Mouse (Mus musculus) stomach, embryonic 15.5 days (tissue): ENCODE data around the gene Mkln1. TPM values are rescaled to one million over a fixed set of nuclear protein-coding genes. Genes with fewer than 3 reads are reported as not detected.

Experiments used
- ATAC-seq: fragments of 200-750 bp; cut with Nextera tagmentation; 2 replicates; pipeline ENCODE4 v1.8.0; 2017; ENCODE audit warnings: low read depth, moderate number of reproducible peaks, moderate TSS enrichment; ENCODE audit not compliant: insufficient read depth, low FRiP score
- H3K27ac ChIP-seq: fragments of 300-500 bp; sonication (generic); 2 replicates; pipeline ENCODE4 v1.5.1; 2015; ENCODE audit warnings: mild to moderate bottlenecking, inconsistent platforms
- H3K27me3 ChIP-seq: fragments of 300-500 bp; sonication (generic); replicated peaks from 2 replicates; pipeline ENCODE4 v1.6.1; 2015; ENCODE audit warnings: inconsistent platforms
- H3K36me3 ChIP-seq: fragments of 300-500 bp; sonication (generic); 2 replicates; pipeline ENCODE4 v1.6.1; 2015; ENCODE audit warnings: inconsistent platforms
- H3K4me1 ChIP-seq: fragments of 300-500 bp; sonication (generic); 2 replicates; pipeline ENCODE4 v1.6.1; 2015; ENCODE audit warnings: inconsistent platforms
- H3K4me2 ChIP-seq: fragments of 300-500 bp; sonication (generic); 2 replicates; pipeline ENCODE4 v1.6.1; 2015; ENCODE audit warnings: mild to moderate bottlenecking, inconsistent platforms
- H3K4me3 ChIP-seq: fragments of 300-500 bp; sonication (generic); replicated peaks from 2 replicates; pipeline ENCODE4 v1.5.1; 2015; ENCODE audit warnings: inconsistent platforms
- H3K9ac ChIP-seq: fragments of 300-500 bp; sonication (generic); 2 replicates; pipeline ENCODE4 v1.6.1; 2015; ENCODE audit warnings: inconsistent platforms
- H3K9me3 ChIP-seq: fragments of 300-500 bp; sonication (generic); 2 replicates; pipeline ENCODE4 v1.6.1; 2016; ENCODE audit warnings: inconsistent platforms
- WGBS: fragments of 180-500 bp; shearing (Covaris S2); methylation state at CpG from one replicate; pipeline ENCODE4 v1.1.7; 2015; 5-methylcytosine and 5-hydroxymethylcytosine counted together
- polyA plus RNA-seq: library from polyadenylated mRNA; unstranded; fragments of >200 nt; fragmentation: Nextera tagmentation; extraction: Ambion mirVana; gene quantifications from 2 replicates; pipeline ENCODE4 v1.2.1, GENCODE M21; 2015

Gene Mkln1
- polyA plus RNA-seq, 1 experiment from 2014 or later, result 165 TPM

DNA sequence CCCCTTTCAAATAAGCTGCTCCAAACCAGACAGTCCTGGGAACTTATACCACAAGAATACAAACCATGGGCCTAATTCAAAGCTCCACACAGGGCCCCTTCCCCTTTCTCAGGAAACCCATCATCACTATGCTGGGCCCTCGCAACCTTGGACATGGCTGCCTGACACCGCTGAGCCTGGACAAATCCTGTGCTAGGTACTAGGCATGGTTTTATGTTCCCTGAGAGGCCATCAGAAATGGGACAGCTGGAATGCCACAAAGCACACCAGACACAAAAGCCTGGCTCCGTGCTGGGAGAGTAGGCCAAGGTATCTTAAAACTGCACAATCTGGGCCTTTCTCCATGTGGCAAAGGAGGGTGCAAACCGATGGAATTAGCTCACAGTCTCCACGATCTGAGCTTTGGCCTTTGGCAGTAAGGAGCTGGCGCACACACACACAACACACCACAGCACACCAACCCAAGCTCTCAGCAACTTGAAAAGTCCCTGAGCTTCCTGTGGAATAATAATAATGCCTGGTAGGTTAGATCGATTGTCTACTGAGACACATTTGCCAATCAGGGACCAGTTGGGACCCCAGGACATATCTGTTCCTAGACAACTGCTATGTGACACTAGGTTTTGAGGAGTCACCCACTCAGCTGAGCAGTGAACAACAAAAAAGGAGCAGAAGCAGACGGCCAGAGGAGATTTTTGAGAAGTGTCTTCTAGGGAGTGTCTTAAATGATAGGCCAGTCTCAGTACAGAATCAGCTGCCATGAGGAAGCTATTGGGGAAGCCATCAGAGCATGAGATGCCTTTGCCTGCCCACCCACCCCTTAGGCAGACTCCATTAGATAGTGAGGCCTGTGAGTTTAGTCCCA is 123.2 kb downstream of the Mkln1 start:
- H3K27me3 ChIP-seq, result no peaks in the 10 kb centered on the region
- H3K27ac ChIP-seq, result no peak overlapping the region
- no peaks in the 10 kb centered on the region for H3K36me3 ChIP-seq
- H3K9ac ChIP-seq, result no peak overlapping the region
- no peak overlapping the region for H3K4me3 ChIP-seq
- no peaks in the 10 kb centered on the region for H3K9me3 ChIP-seq
- H3K4me2 ChIP-seq, result no peak overlapping the region
- H3K4me1 ChIP-seq, result peaks cover 3% of the 10 kb centered on the region; the same call in 1 of the 2 replicates
- ATAC-seq, result no peak
- WGBS, result 83% methylated on average over 8 of the region's 8 CpGs

- Histone ChIP-seq H3K27me3 (no peaks in the 10 kb centered on the region), H3K4me2 (no peak overlapping the region), H3K9ac (no peak overlapping the region), H3K4me3 (no peak overlapping the region), H3K9me3 (no peaks in the 10 kb centered on the region), H3K4me1 (peaks cover 3% of the 10 kb centered on the region; the same call in 1 of the 2 replicates), H3K36me3 (no peaks in the 10 kb centered on the region), H3K27ac (no peak overlapping the region)
- no peak for ATAC-seq
- 84% methylated on average over 4 of the region's 4 CpGs for WGBS
Observed at GRCm38 (mm10) chr6:31522478-31522877, 123.9 kb downstream of the Mkln1 start.

DNA sequence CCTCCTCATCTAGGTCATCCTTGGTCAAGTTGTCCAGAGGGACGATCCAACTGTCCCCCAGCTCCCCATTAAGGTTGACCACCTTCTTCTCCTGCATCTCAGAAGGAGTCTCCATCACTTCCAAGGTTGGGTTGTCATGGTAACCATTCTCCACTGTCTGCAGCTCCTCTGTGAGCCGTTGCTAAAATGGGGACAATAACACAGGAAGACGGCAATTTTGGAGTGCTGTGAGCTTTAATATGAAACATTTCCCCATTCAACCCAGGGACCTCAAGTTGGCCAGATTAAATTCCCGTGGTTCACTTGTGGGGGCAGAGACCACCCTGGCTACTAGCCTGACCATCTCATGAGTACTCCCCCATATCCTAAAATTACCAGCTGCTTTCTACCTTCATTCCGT is 124.5 kb downstream of the Mkln1 start:
- ATAC-seq, result no peak
- no peak overlapping the region for H3K4me2 ChIP-seq
- no peaks in the 10 kb centered on the region for H3K4me1 ChIP-seq
- H3K9me3 ChIP-seq, result no peaks in the 10 kb centered on the region
- H3K4me3 ChIP-seq, result no peak overlapping the region
- 63% methylated on average over 5 of the region's 5 CpGs for WGBS
- H3K9ac ChIP-seq, result no peak overlapping the region
- H3K27me3 ChIP-seq, result no peaks in the 10 kb centered on the region
- H3K27ac ChIP-seq, result no peak overlapping the region
- H3K36me3 ChIP-seq, result no peaks in the 10 kb centered on the region

DNA sequence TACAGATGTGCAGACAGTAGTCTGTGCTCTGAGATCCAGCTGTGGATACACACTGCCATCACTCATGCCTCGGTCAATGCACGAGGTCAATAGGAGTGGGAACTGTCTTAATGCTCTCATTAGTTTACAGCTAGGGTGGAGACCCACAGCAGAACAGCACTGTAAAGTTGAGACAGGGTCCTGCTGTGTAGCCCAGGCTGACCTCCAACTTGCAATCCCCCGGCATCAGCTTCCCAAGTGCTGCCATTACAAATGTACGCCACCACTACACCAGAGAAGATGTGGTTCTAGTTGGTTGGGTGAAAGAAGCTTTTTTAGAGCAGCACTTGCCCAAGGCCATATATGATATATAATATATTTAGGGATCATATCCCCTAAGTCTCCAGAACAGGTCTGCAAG is 125.1 kb downstream of the Mkln1 start:
- Histone ChIP-seq H3K4me3 (no peak overlapping the region), H3K27me3 (no peaks in the 10 kb centered on the region), H3K9me3 (no peaks in the 10 kb centered on the region), H3K4me1 (no peaks in the 10 kb centered on the region), H3K9ac (no peak overlapping the region), H3K36me3 (no peaks in the 10 kb centered on the region), H3K4me2 (no peak overlapping the region), H3K27ac (no peak overlapping the region)
- 84% methylated on average over 4 of the region's 4 CpGs for WGBS
- no peak for ATAC-seq

DNA sequence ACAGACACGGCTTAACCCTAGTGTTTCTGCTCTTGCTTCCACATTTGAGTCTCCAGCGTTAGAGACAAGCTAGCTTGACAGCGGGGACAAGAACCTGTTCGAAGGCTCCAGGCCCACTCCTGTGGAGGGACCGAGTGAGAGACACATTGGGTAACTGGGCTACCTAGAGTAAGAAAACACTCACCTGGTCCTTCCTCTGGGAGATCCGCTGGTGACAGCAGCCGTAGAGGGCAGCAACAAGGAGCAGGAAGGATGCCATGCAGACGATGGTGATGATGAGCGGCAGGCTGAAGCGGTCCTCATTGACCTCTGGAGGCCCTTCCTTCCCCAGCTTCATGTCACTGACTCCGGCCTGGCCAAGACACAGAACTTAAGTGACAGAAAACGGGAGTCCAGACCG is 125.6 kb downstream of the Mkln1 start:
- Histone ChIP-seq H3K9me3 (no peaks in the 10 kb centered on the region), H3K4me3 (no peak overlapping the region), H3K36me3 (no peaks in the 10 kb centered on the region), H3K27me3 (no peaks in the 10 kb centered on the region), H3K4me1 (no peaks in the 10 kb centered on the region), H3K27ac (no peak overlapping the region), H3K9ac (no peak overlapping the region), H3K4me2 (no peak overlapping the region)
- WGBS, result 87% methylated on average over 13 of the region's 13 CpGs
- ATAC-seq, result no peak

- H3K4me2 ChIP-seq, result no peak overlapping the region
- H3K4me1 ChIP-seq, result no peaks in the 10 kb centered on the region
- no peak overlapping the region for H3K4me3 ChIP-seq
- H3K36me3 ChIP-seq, result no peaks in the 10 kb centered on the region
- H3K27me3 ChIP-seq, result no peaks in the 10 kb centered on the region
- 86% methylated on average over 8 of the region's 8 CpGs for WGBS
- H3K27ac ChIP-seq, result no peak overlapping the region
- no peak overlapping the region for H3K9ac ChIP-seq
- H3K9me3 ChIP-seq, result no peaks in the 10 kb centered on the region
- ATAC-seq, result no peak
Observed at GRCm38 (mm10) chr6:31524647-31525046, 126.1 kb downstream of the Mkln1 start.

GRCm38 (mm10) chr6:31525231-31525900 is 126.8 kb downstream of the Mkln1 start:
- Histone ChIP-seq H3K9ac (no peak overlapping the region), H3K27me3 (no peaks in the 10 kb centered on the region), H3K4me3 (no peak overlapping the region), H3K4me2 (no peak overlapping the region), H3K9me3 (no peaks in the 10 kb centered on the region), H3K36me3 (no peaks in the 10 kb centered on the region), H3K27ac (no peak overlapping the region), H3K4me1 (no peaks in the 10 kb centered on the region)
- peak; percentile 48; the same call in 1 of the 2 replicates for ATAC-seq
- WGBS, result 67% methylated on average over 6 of the region's 6 CpGs

DNA sequence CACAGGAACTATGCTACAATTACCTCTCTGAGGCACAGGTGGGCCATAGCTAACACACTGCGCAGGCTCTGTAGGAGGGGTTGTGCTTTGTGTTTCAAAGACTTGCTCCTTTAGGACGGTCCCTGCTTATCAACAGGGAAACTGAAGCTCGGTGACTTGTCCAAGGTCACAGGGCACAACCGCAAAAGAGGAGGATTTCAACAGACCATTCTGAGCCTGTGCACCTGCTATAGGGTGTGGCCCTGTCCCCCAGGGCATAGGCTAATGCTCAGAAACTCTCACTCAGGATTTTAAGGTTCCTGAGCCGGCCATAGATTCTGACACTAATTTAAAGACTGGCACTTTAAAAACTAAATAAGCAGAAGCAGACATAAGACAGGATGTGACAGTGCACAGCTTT is 128.4 kb downstream of the Mkln1 start:
- 74% methylated on average over 5 of the region's 5 CpGs for WGBS
- no peaks in the 10 kb centered on the region for H3K36me3 ChIP-seq
- no peaks in the 10 kb centered on the region for H3K27me3 ChIP-seq
- H3K9ac ChIP-seq, result no peak overlapping the region
- no peak overlapping the region for H3K4me2 ChIP-seq
- no peaks in the 10 kb centered on the region for H3K4me1 ChIP-seq
- H3K27ac ChIP-seq, result no peak overlapping the region
- ATAC-seq, result no peak
- H3K4me3 ChIP-seq, result no peak overlapping the region
- H3K9me3 ChIP-seq, result no peaks in the 10 kb centered on the region

DNA sequence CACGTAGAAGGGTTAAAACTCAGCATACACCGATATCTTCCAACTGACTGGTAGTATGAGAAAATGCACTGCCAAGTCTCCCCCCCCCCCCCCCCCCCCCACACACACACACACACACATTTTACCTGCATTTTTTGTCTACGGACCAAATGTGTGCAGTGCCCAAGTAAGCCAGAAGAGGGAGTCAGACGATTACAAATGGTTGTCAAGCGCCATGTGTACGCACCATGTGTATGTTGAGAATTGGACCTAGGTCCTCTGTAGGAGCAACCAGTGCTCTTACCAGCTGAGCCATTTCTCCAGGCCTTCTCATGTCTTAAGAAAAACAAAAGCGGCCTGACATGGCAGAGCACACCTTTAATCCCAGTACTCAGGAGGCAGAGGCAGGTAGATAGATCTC is 129.4 kb downstream of the Mkln1 start:
- Histone ChIP-seq H3K27ac (no peak overlapping the region), H3K36me3 (no peaks in the 10 kb centered on the region), H3K27me3 (no peaks in the 10 kb centered on the region), H3K4me3 (no peak overlapping the region), H3K9ac (no peak overlapping the region), H3K4me1 (no peaks in the 10 kb centered on the region), H3K9me3 (no peaks in the 10 kb centered on the region), H3K4me2 (no peak overlapping the region)
- ATAC-seq, result no peak
- 69% methylated on average over 7 of the region's 7 CpGs for WGBS

GRCm38 (mm10) chr6:31528339-31528738 is 129.8 kb downstream of the Mkln1 start:
- H3K27ac ChIP-seq, result no peak overlapping the region
- H3K36me3 ChIP-seq, result no peaks in the 10 kb centered on the region
- H3K4me2 ChIP-seq, result no peak overlapping the region
- H3K27me3 ChIP-seq, result no peaks in the 10 kb centered on the region
- no peak overlapping the region for H3K4me3 ChIP-seq
- no peaks in the 10 kb centered on the region for H3K9me3 ChIP-seq
- 83% methylated on average over 5 of the region's 5 CpGs for WGBS
- no peak for ATAC-seq
- H3K9ac ChIP-seq, result no peak overlapping the region
- H3K4me1 ChIP-seq, result no peaks in the 10 kb centered on the region

DNA sequence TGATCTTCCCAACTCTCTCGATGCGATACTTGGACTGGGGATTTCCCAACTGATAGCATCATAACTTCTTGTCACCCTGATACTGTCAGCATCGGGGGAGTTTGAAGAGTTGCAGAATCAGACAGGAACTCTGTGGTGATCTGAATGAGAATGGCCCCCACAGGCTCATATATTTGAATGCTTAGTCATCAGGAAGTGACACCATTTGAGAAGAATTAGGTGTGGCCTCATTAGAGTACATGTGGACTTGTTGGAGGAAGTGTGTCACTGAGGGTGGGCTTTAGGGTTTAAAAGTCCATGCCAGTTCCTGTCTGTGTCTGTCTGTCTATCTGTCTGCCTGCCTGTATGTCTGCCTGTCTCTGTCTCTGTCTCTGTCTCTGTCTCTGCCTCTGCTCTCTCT is 133.3 kb downstream of the Mkln1 start:
- no peak overlapping the region for H3K4me2 ChIP-seq
- no peaks in the 10 kb centered on the region for H3K9me3 ChIP-seq
- no peak overlapping the region for H3K27ac ChIP-seq
- H3K4me3 ChIP-seq, result no peak overlapping the region
- no peaks in the 10 kb centered on the region for H3K4me1 ChIP-seq
- no peak for ATAC-seq
- no peaks in the 10 kb centered on the region for H3K36me3 ChIP-seq
- no peaks in the 10 kb centered on the region for H3K27me3 ChIP-seq
- WGBS, result 82% methylated on average over 3 of the region's 3 CpGs
- H3K9ac ChIP-seq, result no peak overlapping the region

DNA sequence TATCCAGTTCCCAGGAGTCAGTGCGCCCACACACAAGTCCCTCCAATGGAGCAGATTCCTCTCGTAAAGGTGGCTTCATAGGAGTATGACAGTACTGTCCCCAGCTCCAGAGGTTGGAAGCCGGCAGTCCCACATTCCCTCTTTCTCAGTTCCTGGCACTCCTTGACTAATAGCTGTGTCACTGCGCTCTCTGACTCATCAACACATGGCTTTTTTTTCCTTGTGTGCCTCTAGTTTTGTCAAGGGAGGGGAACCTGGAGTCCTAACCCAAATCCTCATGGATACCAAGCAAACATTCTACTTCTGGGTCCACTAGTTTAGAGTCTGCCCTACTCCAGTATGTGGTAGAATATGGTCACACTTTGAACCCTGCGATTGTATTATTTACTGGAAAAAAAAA is 136.2 kb downstream of the Mkln1 start:
- 88% methylated on average over 5 of the region's 5 CpGs for WGBS
- no peak for ATAC-seq
- H3K27me3 ChIP-seq, result no peaks in the 10 kb centered on the region
- H3K27ac ChIP-seq, result no peak overlapping the region
- H3K4me3 ChIP-seq, result no peak overlapping the region
- H3K9me3 ChIP-seq, result no peaks in the 10 kb centered on the region
- no peak overlapping the region for H3K4me2 ChIP-seq
- no peaks in the 10 kb centered on the region for H3K4me1 ChIP-seq
- H3K9ac ChIP-seq, result no peak overlapping the region
- no peaks in the 10 kb centered on the region for H3K36me3 ChIP-seq
